Mouse (Mus musculus) lung, postnatal 0 days (tissue): Measurements from ENCODE around the gene Zbtb17.

Experiments used
- CTCF ChIP-seq: IDR thresholded peaks from 2 replicates; pipeline ENCODE4 v1.5.1; 2016; ENCODE audit warnings: antibody characterized with exemption, mild to moderate bottlenecking
- EP300 ChIP-seq: IDR thresholded peaks from 2 replicates; pipeline ENCODE4 v1.6.1; 2016; ENCODE audit warnings: antibody characterized with exemption, mild to moderate bottlenecking, control low read depth

- TF ChIP-seq CTCF (no peak), EP300 (no peak)
These were observed 24.1 kb upstream of the Zbtb17 start, which contains the start of gene Hspb7 for GRCm38 (mm10) chr4:141420192-141420829.
